Mouse (Mus musculus): Measurements from ENCODE around the gene Serpina10.

DNA sequence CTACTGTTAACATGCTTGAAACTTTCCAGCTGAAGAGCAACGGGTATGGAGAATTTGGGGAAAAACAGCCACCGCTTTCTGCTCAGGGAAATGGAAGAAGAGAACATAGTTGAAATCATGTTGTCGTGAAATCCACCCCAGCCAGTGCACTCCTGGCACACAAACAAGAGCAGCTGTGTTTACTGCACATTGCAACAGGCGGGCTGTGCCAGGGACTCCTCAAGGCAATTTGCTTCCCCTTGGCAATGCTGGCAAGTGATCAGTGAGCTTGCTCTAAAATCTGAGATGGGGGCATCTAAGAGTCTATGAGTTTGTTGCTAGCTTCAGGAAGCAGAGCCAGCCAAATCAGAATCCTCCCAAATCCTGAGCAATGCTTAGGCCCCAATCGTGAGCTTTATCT lies 39.1 kb upstream of the Serpina10 start:
- TF ChIP-seq CTCF (IDR thresholded peaks at IDR 0.05; ENCODE audit: low read depth, low read length): no peak
- TF ChIP-seq TAL1 (conservative IDR thresholded peaks at IDR 0.05; ENCODE audit: low read depth, low read length): no peak
